Mouse (Mus musculus): Measurements from ENCODE around the gene Zfp740. TPM values are rescaled to one million over a fixed set of nuclear protein-coding genes. Genes with fewer than 3 reads are reported as not detected.

The Zfp740 gene
- polyA plus RNA-seq, 1 experiment, result not detected

GRCm38 (mm10) chr15:102231748-102232147 lies 28.7 kb downstream of the Zfp740 start, which contains the start of gene Itgb7:
Gene Itgb7, minus strand, starts transcription at chr15:102231944.
- WGBS, result 71% methylated on average over 6 of the region's 6 CpGs
- Histone ChIP-seq H3K27ac (ENCODE audit: insufficient read depth, low read depth, low read length) (no peak within 1 kb of the TSS), H3K4me1 (ENCODE audit: control insufficient read depth, insufficient read depth, low read length) (no peaks in the 10 kb centered on the region), H3K4me3 (ENCODE audit: insufficient read depth, low read depth, low read length) (no peak within 1 kb of the TSS)
- TF ChIP-seq POLR2A (IDR thresholded peaks at IDR 0.05; ENCODE audit: insufficient read depth, low read depth, low read length), result no peak
- TF ChIP-seq CTCF (IDR thresholded peaks at IDR 0.05; ENCODE audit: insufficient read depth, low read depth, low read length), result no peak

- Histone ChIP-seq H3K27ac (ENCODE audit: insufficient read depth, low read depth, low read length) (no peak overlapping the region), H3K4me3 (ENCODE audit: insufficient read depth, low read depth, low read length) (no peak overlapping the region), H3K4me1 (ENCODE audit: control insufficient read depth, insufficient read depth, low read length) (no peaks in the 10 kb centered on the region)
- TF ChIP-seq POLR2A (IDR thresholded peaks at IDR 0.05; ENCODE audit: insufficient read depth, low read depth, low read length) (no peak), CTCF (IDR thresholded peaks at IDR 0.05; ENCODE audit: insufficient read depth, low read depth, low read length) (no peak)
- 87% methylated on average over 7 of the region's 7 CpGs for WGBS
Observed at GRCm38 (mm10) chr15:102232764-102233163, 29.7 kb downstream of the Zfp740 start.

DNA sequence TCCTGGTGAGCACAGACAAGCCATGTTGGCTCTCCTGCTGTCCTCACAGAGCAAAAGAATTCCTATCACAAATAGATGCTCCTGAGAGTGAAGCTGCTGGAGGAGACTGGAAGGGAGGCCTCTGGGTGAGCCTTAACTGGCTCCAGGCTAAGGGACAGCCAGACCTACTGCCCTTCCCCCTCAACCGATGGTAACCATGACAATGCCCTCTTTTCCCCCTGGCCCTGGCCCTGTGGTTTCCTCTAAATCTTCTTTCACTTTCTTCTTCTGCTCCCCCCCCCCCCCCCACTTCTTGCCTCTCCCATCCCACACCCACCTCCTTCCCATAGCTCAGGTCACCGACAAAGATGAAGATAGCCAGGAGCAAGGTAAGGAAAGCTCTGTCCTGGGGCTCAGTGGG lies 30.8 kb downstream of the Zfp740 start:
- no peak for TF ChIP-seq POLR2A (IDR thresholded peaks at IDR 0.05; ENCODE audit: insufficient read depth, low read depth, low read length)
- TF ChIP-seq CTCF (IDR thresholded peaks at IDR 0.05; ENCODE audit: insufficient read depth, low read depth, low read length), result no peak
- Histone ChIP-seq H3K4me3 (ENCODE audit: insufficient read depth, low read depth, low read length) (no peak overlapping the region), H3K27ac (ENCODE audit: insufficient read depth, low read depth, low read length) (no peak overlapping the region), H3K4me1 (ENCODE audit: control insufficient read depth, insufficient read depth, low read length) (no peaks in the 10 kb centered on the region)
- WGBS, result 30% methylated on average over 2 of the region's 2 CpGs

DNA sequence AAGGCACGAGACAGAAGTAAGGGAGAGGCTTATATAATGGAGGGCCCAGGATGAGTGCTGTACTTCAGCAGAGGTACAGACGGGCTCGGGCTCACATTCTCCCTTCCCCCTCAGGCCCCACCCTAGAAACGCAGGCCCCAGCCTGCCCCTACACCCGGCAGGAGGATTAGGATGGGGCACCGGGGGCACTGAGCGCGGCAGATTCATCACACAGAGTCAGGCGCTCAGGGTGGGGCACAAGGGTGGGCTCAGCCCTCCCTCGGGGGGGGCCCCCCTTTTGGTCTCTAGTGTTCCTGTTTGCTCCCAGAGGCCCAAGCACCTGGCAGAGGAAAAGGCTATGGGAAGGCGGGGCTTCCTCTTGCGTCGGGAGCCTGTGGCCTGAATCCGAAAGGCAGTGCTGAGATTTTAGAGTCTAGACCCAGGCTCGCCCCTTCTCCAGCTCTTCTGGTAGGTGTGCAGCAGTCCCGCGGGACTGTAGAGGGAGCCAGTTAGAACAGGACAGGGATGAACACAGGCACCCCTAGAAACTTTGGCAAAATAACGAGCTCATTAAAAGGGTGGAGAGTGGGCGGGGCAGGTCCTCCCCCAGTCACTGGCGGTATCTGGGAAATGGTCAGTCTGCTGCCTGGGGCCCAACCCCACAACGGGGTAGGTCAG lies 32.5 kb downstream of the Zfp740 start:
- WGBS, result 46% methylated on average over 21 of the region's 21 CpGs
- Histone ChIP-seq H3K4me3 (ENCODE audit: insufficient read depth, low read depth, low read length) (no peak overlapping the region), H3K4me1 (ENCODE audit: control insufficient read depth, insufficient read depth, low read length) (no peaks in the 10 kb centered on the region), H3K27ac (ENCODE audit: insufficient read depth, low read depth, low read length) (no peak overlapping the region)
- TF ChIP-seq POLR2A (IDR thresholded peaks at IDR 0.05; ENCODE audit: insufficient read depth, low read depth, low read length) (no peak), CTCF (IDR thresholded peaks at IDR 0.05; ENCODE audit: insufficient read depth, low read depth, low read length) (no peak)

- no peak for TF ChIP-seq CTCF (IDR thresholded peaks at IDR 0.05; ENCODE audit: insufficient read depth, low read depth, low read length)
- no peak for TF ChIP-seq POLR2A (IDR thresholded peaks at IDR 0.05; ENCODE audit: insufficient read depth, low read depth, low read length)
- Histone ChIP-seq H3K4me3 (ENCODE audit: insufficient read depth, low read depth, low read length) (no peak overlapping the region), H3K4me1 (ENCODE audit: control insufficient read depth, insufficient read depth, low read length) (peaks cover 13% of the 10 kb centered on the region), H3K27ac (ENCODE audit: insufficient read depth, low read depth, low read length) (no peak overlapping the region)
- 85% methylated on average over 14 of the region's 14 CpGs for WGBS
Observed at GRCm38 (mm10) chr15:102238543-102239259, 35.7 kb downstream of the Zfp740 start.

- H3K4me3 ChIP-seq (ENCODE audit: insufficient read depth, low read depth, low read length), result no peak overlapping the region
- H3K4me1 ChIP-seq (ENCODE audit: control insufficient read depth, insufficient read depth, low read length), result peaks cover 16% of the 10 kb centered on the region
- 15% methylated on average over 9 of the region's 9 CpGs for WGBS
Observed at GRCm38 (mm10) chr15:102239260-102239590, 36.2 kb downstream of the Zfp740 start.

GRCm38 (mm10) chr15:102239851-102240250 lies 36.8 kb downstream of the Zfp740 start:
- no peak overlapping the region for H3K27ac ChIP-seq (ENCODE audit: insufficient read depth, low read depth, low read length)
- peaks cover 18% of the 10 kb centered on the region for H3K4me1 ChIP-seq (ENCODE audit: control insufficient read depth, insufficient read depth, low read length)
- 81% methylated on average over 11 of the region's 11 CpGs for whole genome bisulfite sequencing
- no peak for TF ChIP-seq POLR2A (IDR thresholded peaks at IDR 0.05; ENCODE audit: insufficient read depth, low read depth, low read length)
- no peak for TF ChIP-seq CTCF (IDR thresholded peaks at IDR 0.05; ENCODE audit: insufficient read depth, low read depth, low read length)
- H3K4me3 ChIP-seq (ENCODE audit: insufficient read depth, low read depth, low read length), result no peak overlapping the region

More at GRCm38 (mm10) chr15:102239260-102239590, 36.2 kb downstream of the Zfp740 start:
- H3K27ac ChIP-seq (ENCODE audit: insufficient read depth, low read depth, low read length), result no peak overlapping the region
- TF ChIP-seq CTCF (IDR thresholded peaks at IDR 0.05; ENCODE audit: insufficient read depth, low read depth, low read length) (peak; percentile 69), POLR2A (IDR thresholded peaks at IDR 0.05; ENCODE audit: insufficient read depth, low read depth, low read length) (no peak)

DNA sequence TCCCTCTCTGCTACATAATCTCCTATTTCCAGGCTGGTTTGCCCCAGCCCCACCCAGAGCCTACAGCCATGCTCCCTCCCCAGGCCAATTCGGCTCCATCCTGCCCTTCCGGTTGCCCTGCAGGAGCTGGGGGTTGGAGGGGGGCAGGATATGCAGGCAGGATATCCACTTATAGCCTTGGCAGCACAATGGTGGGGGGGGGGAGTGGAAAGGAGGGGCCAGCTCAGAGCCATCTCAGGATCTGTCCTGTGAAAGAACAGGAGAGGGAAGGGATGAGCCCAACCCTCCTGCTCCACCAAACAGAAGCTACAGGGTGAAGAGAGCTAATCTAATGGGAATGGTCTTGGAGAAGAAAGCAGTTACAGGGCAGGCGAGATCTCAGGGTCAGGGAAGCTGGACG lies 37.6 kb downstream of the Zfp740 start:
- H3K27ac ChIP-seq (ENCODE audit: insufficient read depth, low read depth, low read length), result no peak overlapping the region
- H3K4me1 ChIP-seq (ENCODE audit: control insufficient read depth, insufficient read depth, low read length), result peaks cover 21% of the 10 kb centered on the region
- WGBS, result 79% methylated on average over 4 of the region's 4 CpGs
- TF ChIP-seq POLR2A (IDR thresholded peaks at IDR 0.05; ENCODE audit: insufficient read depth, low read depth, low read length), result no peak
- no peak for TF ChIP-seq CTCF (IDR thresholded peaks at IDR 0.05; ENCODE audit: insufficient read depth, low read depth, low read length)
- H3K4me3 ChIP-seq (ENCODE audit: insufficient read depth, low read depth, low read length), result no peak overlapping the region

All from olfactory bulb, adult 2 months (tissue).